Mouse (Mus musculus) urinary bladder, postnatal 36 days (tissue): ENCODE data around the gene Vmn2r44.
"Not testable (repeated sequence)": the region's sequence is repeated elsewhere in the genome, so short reads cannot be mapped to it uniquely, and the experiment has no call there.

ENCODE experiments used
- DNase-seq, 2 experiments: peaks; one replicate each; pipeline ENCODE4 v3.0.0; 2022; ENCODE audit warnings: low spot score in 2 of 2, mixed read lengths in 1 of 2

Gene Vmn2r44

DNA sequence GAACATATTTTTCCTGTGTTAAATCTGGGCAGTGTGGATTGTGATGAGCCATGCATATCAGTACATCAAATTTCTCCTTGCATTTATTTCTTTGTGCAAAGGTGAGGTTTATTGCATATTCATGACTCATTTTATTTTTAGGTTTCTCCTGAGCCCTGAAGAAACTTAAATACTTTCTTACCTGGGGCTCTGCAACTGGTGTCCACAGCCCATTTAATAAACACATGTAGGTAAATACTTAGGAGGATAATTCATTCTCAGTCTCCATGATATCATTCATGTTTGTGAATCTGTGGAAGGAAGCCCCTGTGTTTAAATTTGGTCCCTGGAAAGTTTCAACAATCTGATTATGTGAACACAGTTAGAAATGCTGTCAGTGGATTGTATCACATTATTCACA is at the start of gene Vmn2r44:
Gene Vmn2r44, minus strand, starts transcription at position 101 of the 400 bp plus-strand sequence.
- DNase-seq, result not testable (repeated sequence)

DNA sequence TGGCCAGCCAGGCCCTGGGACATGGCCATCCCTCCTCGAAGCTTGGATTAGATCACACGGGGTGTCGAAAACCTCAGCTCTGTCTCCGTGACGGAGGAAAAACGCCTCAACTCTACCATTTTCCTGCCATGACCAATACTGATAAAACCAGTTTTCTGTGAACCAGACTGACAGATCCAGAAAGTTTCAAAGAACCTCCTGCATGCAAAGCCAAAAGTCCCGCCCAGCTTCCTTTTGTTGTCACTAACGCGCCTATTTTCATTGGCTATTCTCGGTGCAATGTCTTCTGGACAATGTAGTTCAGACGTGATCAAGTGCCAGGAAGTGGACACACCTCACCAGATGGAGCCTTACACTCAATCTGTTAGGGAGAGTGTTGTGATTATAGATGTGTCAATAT is 25.3 kb downstream of the Vmn2r44 start:
- DNase-seq, result peak in 1 of 2 experiments; percentile 3
